Mouse (Mus musculus): ENCODE measurements around the gene Kdelr3.

Gene Kdelr3

DNA sequence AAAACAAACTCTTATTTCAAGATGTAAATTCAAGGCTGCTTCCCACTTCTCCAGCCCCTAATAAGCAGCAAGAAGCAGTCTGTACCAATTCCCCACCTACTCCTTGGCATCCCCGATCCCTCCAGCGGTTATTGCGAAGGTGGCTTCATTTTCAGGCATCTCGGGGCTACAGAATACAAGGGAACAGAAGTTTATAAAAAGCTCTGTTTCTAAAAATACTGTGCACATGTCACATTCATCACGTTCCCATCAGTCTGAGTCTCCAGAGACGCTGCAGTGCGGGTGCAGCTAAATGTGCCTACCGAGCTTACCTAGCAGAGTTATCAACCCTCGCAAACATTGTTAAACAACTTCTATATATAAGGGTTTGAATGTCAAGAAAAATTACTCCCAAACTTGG lies 46.2 kb downstream of the Kdelr3 start:
- CTCF ChIA-PET = no interaction called here

DNA sequence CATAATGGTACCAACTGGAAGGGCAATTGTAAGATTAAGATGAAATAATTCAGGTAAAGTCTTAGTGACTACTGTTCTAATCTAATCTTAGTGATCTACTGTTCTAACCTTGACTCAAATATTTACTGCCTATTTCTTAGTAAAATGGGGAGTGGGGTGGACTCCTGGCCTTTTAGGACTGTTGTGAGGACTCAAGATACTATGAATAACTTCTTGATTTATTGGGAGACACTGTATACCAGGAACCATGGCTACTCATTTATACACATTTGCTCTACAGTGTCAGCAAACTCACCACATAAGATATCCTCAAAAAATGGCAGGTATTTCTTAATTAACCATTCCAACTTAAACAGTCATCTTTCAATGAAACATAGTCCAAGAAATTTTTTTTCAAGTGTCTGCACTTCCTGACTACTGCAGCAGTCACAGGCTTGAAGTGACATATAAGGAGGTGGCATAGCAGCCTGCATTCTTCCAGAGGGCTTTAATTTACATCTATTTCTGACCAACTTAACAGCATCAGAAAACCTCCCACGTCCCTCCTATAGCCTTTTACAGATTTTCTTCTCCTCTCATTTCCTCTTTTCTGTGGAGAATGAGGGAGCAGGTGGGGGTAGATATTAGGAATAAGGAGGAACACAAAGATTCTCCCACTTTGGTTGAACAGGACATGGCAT lies 59.5 kb downstream of the Kdelr3 start:
- CTCF ChIA-PET = no interaction called here

DNA sequence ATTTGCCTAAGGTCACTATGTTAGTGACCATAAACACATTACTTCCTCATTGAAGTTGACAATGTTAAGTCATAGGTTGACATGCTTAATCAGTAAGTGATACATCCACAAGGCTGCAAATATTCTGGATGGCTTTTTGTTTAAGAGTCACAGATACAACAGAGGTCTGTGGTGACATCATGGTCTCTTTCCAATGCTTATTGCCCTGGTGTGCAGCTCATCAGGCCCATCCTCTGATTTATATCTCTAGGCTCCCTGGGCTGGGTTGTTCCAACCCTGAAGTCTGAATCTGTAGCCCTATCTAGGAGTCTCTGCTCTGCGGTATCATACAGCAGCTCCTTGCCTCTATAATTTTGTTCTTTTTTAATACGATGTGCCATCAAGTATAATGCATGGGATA lies 60.7 kb downstream of the Kdelr3 start:
- CTCF ChIA-PET = no interaction called here

Measured in spleen, embryonic (tissue).